Mouse (Mus musculus) urinary bladder, adult 18-20 months (tissue): ENCODE results near the gene Lim2.
"Not testable (repeated sequence)": the region's sequence is repeated elsewhere in the genome, so short reads cannot be mapped to it uniquely, and the experiment has no call there.

Source experiments
- DNase-seq, 2 experiments: peaks; one replicate each; pipeline ENCODE4 v3.0.0; 2022; ENCODE audit warnings: low spot score in 2 of 2, mixed read lengths in 2 of 2

The Lim2 gene

GRCm38 (mm10) chr7:43427406-43427805 lies at the start of gene Lim2:
Gene Lim2 (plus strand): TSS chr7:43427670.
- DNase-seq = no peak

GRCm38 (mm10) chr7:43378226-43378625 lies 49.2 kb upstream of the Lim2 start:
- peak in 1 of 2 experiments; percentile 7 for DNase-seq

- DNase-seq = no peak
Measured at GRCm38 (mm10) chr7:43392349-43393121, 34.9 kb upstream of the Lim2 start.

- no peak for DNase-seq
Measured at GRCm38 (mm10) chr7:43399501-43399900, 28.0 kb upstream of the Lim2 start.

GRCm38 (mm10) chr7:43402718-43403117 lies 24.8 kb upstream of the Lim2 start:
- DNase-seq = no peak

- no peak for DNase-seq
Measured at GRCm38 (mm10) chr7:43407573-43407972, 19.9 kb upstream of the Lim2 start.

- DNase-seq = no peak
Measured at GRCm38 (mm10) chr7:43408131-43408553, 19.3 kb upstream of the Lim2 start, which contains the start of gene Siglecg. Gene Siglecg (plus strand): TSS chr7:43408204.

GRCm38 (mm10) chr7:43409084-43409483 lies 18.4 kb upstream of the Lim2 start:
- DNase-seq = no peak

- DNase-seq = not testable (repeated sequence)
Measured at GRCm38 (mm10) chr7:43411724-43412123, 15.7 kb upstream of the Lim2 start.

- DNase-seq = no peak
Measured at GRCm38 (mm10) chr7:43417298-43417697, 10.2 kb upstream of the Lim2 start.

GRCm38 (mm10) chr7:43422995-43423617 lies 4.4 kb upstream of the Lim2 start:
- peak; percentile 68 to 84 for DNase-seq

- no peak for DNase-seq
Measured at GRCm38 (mm10) chr7:43423991-43424625, 3.4 kb upstream of the Lim2 start.

- DNase-seq = no peak
Measured at GRCm38 (mm10) chr7:43429500-43429899, 2.0 kb downstream of the Lim2 start.

GRCm38 (mm10) chr7:43432891-43433290 lies 5.4 kb downstream of the Lim2 start:
- DNase-seq = no peak

- DNase-seq = no peak
Measured at GRCm38 (mm10) chr7:43434676-43435075, 7.2 kb downstream of the Lim2 start.

- no peak for DNase-seq
Measured at GRCm38 (mm10) chr7:43436341-43437255, 9.1 kb downstream of the Lim2 start, which contains the start of gene Nkg7. Gene Nkg7 (plus strand): TSS chr7:43437073.

- no peak for DNase-seq
Measured at GRCm38 (mm10) chr7:43438611-43439010, 11.1 kb downstream of the Lim2 start.

GRCm38 (mm10) chr7:43440482-43440881 lies 13.0 kb downstream of the Lim2 start, which contains the start of gene Cldnd2:
Gene Cldnd2 (plus strand): TSS chr7:43440782.
- no peak for DNase-seq

GRCm38 (mm10) chr7:43441071-43441470 lies 13.6 kb downstream of the Lim2 start:
- DNase-seq = no peak

- no peak for DNase-seq
Measured at GRCm38 (mm10) chr7:43442684-43443083, 15.2 kb downstream of the Lim2 start.
